Mouse (Mus musculus) R1 (cell line): ENCODE measurements around the gene Gm5294.

Experiments used
- DNase-seq: peaks from one replicate; pipeline ENCODE4 v3.0.0-alpha.2; 2018; ENCODE audit warnings: low read depth, low spot score

Gm5294 gene

DNA sequence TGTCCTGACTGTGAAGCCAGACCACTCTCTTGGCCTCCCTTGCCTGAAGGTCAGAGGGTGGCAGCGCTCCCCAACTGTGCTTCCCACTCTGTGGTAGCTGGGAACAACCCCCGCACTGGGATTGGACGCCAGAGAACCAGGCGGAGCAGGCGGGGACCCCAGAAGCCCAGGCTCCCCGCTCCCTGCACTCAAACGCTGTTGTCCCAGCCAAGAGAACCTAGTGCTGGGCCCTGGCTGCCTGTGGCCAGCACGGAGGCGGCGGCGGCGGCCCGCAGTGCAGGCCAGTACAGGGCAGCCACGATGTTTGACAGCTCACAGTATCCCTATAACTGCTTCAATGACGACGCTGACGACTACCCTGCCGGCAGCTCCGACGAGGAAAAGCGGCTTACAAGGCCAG is at the start of gene Gm5294:
Gene Gm5294 (plus strand): TSS at position 301 of the 400 bp plus-strand sequence.
- DNase-seq, result peak; percentile 16

DNA sequence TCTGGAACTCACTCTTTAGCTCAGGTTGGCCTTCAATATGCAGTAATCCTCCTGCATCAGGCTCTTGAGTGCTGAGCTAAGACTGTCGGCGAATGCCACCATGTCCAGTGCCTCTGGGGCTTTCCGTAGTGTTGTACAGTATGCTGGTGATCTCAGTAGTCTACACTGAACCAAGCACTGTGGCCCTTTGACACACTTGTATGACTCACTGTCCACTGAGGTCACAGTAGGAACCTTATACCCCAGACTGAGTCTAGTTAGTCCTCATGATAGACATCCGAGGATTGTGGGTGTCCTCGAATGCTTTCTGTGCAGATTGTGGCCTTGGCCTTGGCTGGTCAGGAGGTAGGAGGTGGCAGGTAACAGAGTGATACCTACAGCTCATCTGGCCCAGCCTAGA is 44.8 kb upstream of the Gm5294 start:
- DNase-seq, result no peak

DNA sequence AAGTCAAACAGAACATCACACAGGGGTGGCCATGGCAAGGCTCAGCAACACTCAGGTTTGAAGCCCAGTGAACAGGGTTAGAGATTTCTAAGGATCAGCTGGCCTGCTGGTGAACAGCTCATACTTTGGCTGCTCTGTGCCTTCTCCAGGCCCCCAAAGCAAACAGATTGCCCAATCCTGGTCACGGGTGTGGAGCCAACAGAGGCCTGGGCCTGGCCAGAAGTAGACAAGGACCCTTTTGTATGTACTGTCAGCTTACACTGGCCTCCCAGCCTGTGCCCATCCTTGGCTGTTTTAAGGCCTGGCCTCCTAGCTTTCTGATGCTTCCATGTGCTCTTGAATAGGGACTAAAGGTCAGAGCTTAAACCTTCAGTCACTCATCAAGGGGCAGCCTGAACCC is 43.5 kb upstream of the Gm5294 start:
- DNase-seq, result no peak

DNA sequence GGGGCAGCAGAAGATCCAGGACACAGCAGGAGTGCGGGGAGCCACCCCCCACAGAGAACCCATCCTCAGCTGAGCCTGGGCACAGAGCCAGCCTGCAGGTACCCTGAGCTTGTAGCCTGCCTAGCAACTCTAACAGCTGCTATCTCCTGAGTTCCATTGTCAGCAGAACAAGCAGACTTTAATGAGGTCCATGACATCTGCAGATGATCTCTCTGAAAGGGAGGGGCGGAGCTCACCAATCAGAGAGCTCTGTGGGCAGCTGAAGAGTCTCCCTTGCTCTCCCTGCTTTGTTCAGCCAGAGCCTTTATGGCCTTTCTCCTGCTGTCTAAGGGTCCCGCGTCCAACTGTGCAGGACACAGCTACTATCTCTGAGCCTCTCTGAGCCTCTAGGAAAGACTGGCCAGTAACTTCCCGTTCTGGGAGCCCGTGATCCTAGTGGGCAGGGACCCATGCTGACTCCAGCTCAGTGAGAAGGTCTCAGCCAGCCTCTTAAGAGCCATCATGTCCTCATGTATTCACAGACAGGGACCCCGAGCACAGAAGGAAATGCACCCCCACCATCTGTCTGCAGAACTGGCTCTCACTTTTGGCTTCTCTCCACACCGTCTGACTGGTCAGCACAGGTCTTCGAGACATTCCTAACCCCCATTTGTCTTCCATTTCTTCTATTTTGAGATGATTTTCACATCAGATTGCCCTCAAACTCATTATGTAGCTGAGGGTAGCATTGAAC is 41.0 kb upstream of the Gm5294 start:
- no peak for DNase-seq

DNA sequence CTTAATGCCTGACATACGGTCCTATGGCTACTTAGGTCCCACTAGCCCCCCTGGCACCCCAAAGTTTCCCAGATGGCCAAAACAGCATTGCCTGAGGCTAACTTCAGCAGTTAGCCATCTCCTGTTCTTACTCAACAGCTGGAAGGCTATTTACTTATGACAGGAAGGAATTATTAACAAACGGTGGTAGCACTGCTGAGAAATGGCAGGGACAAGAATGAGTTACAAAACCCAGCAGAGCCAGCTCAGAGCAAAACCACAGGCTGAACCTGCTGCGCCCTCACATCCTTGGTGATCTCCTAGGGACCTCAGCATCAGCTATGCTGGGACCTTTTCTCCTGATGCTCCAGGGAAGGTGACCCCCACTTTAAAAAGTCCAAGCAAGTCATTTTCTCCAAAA is 40.2 kb upstream of the Gm5294 start:
- DNase-seq, result no peak

DNA sequence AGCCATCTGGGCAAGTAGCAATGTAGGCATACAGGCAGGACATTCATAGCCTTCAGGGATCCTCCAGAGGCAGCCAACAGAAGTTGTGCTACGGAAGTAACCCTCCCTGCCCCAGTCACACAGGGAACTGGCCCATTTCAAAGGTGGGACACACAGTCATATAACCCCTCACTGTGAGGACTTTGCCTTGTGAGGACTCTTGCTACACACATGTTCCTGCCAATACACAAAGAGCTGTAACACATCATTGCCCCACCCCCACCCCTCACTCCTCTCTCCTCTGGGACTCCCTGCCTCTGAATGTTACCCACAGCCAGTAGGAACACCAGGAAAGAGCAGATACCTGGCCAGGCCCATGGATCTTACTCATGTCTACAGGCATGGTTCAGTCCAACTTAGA is 37.2 kb upstream of the Gm5294 start:
- no peak for DNase-seq

DNA sequence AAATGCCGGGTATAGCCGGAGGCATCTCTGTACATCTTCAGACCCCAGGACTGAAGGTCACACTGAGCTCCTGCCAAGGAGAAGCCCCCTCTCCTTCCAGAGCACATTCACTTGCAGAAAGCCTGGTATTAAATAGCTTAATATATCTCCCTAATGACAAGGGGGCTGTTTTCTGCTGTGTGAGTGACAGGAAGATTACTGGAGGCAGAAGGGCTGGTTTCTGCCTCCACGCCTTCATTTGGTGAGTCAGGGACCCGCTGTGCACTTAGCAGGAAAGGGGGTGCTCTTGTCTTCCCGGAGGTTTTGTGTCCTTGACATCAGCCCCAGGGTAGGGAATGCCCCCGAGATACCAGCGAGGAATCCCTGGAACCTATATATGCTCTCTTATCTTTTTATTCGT is 36.7 kb upstream of the Gm5294 start:
- DNase-seq, result no peak

DNA sequence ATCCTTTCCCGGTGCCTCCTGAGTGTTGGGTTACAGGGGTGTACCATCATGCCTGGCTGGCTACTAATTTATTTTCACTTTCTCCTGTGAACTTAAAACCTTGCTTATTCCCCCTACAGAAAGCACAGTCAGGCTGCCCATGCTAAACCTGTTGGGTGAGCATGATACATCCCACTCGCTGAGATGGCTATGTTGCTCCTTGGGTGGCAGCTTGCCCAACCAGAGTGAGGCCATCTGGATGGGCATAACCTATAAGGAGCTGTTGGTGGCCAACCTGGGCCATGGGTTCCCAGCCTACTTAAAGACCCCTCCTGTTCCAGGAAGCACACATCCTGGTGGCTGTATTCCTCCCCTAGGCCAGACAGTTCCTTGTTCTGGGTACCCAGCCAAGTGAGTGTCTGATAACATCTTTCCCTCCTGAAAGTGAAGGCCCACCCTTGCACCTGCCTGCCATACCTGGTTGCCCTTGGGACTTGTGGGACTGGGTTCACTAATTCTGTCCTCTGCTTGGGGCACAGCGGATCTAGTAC is 33.8 kb upstream of the Gm5294 start:
- DNase-seq, result no peak

DNA sequence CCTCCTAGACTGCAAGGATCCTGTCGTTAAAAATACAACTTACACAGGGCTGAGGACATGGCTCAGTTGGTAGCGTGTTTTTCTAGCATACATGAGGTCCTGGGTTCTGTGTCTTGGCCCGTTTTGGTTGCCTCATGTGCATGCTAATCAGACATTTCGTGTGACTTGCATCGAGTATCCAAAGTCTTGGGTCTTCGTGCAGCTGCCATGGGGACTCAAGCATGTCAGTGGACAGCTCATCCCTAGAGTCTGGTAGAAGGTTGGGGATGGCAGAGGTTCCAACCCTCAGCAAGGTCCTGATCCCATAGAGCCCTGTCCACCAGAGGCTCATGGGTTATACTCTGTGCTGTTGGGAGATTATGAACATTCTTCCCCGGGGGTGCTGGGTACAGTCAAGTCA is 32.2 kb upstream of the Gm5294 start:
- DNase-seq, result no peak

DNA sequence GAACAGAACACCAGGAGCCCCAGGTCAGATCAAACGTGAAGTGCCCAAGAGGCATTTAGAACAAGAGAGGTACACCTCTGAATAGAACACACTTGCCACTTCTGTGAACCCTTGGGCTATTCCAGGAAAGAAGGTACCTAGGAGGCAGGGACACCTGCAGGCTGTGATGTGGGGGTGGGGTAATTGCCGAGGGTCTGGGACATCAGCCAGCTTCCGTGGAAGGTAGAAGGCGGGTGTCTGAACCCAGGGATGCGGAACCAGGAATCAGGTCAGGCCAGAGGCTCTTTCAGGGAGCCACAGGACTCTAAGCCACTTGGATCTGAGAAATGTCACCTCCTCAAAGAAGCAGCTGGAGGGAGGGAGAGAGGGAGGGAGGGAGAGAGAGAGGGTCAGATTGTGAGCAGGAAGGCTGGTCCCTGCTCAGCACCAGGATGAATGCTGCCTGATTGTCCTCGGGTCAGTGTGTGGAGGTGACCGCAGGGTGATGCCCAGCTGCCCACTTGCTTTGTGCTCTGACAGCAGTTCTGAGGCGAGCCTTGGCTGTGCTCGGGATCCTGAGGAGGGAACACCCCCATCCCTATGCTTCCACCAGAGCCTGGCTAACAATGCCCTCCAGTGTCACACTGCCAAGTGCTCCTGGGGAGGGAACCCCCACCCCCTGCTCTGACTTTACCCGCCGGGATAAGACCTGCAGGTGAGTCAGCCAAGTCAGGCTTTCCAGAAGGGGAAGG is 31.2 kb upstream of the Gm5294 start:
- DNase-seq, result no peak

DNA sequence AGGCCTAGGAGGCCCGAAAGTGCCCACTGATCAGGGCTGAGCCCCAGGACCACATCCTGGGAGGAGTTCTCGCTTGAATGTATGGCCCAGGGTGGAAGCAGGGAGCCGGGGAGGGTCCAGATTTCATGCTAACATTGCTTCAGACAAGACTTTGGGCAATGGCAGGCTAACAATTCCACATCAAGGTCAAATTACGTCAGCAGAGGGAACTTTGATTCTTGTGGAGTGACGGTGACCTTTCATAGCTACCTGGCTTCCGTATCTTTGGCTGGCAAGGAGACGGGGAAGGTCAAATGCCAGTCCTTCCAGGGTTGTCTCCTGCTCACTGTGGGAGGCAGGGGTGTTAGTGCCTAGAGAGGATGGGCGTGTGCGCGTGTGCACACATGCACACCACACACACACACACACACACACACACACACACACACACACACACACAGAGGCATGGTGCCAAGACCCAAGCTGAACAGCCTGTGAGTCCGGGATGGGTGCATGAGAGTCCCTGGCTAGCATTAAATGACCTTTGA is 28.9 kb upstream of the Gm5294 start:
- no peak for DNase-seq

DNA sequence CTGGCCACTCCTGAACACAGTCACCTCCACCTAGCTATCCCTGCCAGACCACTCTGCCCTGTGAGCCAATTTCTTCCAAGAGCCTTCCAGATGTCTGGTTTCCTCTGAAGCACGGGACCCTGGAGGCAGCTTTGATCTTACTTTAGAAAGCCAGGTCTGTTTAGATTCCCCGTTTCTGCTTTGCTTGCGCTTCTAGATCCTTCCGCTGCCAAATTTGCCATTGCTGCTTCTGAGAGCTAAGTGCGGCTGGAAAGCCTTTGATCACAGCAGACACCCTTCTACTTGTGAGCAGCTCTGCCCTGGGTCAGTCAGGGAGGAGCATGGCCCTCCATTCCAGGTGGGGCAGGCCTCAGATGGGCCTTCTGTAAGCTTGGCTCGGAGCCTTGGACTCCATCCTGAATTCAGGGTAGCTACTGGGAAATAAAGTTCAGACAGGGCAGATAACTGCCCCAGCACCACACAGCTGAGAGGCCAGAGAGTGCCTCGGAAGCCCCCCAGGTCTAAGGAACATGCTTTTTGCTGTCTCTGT is 18.2 kb upstream of the Gm5294 start:
- DNase-seq, result no peak

DNA sequence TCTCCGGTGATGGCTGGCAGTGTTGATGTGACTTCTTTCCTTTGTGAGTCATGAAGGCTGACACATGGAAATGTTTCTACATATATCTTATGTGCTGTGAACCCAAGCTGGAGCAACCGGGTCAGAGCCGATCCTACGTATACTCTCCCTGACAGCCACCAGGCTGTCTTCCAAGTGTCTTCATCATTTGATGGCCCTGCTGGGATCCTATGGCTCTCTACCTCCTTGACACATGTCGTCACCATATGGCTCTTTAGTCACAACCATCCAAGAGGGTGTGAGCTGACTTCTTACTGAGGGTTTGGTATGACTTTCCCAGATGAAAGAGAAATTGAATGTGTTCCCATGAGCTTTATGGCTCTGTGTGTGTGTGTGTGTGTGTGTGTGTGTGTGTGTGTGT is 15.6 kb upstream of the Gm5294 start:
- no peak for DNase-seq

DNA sequence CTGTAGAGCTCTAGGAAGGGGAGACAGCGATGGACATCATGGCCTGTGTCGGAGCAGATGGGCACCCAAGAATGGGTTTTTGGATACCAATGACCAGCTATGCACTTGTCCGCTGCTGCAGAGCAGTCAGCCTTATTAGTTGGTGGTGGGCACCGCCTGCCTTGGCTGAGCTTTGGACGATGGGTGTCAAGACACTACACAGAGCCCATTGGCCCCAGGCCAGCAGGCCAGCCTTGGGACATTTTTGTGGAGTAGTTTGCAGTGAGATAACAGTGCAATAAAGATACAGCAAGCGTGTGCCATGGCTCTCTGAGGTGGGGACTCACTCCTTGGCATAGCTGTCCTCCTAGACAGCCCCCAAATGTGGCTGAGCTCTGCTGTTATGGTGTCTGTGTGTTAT is 10.1 kb upstream of the Gm5294 start:
- DNase-seq, result no peak

DNA sequence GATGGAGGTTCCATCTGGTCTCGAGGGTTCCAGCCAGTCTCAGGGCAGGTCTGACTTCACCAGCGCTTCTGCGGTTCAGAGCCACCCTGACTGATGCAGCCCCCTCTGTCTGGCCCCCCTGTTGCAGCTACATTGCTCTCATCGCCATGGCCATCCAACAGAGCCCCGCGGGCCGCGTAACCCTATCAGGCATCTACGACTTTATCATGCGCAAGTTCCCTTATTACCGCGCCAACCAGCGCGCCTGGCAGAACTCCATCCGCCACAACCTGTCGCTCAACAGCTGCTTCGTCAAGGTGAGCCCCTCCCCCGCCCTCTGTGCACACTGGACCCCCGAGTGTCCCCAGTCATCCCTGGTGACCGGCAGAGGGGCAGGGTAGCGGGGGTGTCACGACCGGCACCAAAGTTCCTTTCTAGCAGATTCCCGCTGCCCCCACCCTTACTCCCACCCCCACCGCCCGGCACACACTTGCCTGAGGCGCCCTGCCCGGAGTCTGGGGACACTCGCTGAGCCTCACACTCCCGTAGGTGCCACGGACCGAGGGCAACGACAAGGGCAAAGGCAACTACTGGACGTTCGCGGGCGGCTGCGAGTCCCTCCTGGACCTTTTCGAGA is 945 bp downstream of the Gm5294 start:
- peak; percentile 25 for DNase-seq

DNA sequence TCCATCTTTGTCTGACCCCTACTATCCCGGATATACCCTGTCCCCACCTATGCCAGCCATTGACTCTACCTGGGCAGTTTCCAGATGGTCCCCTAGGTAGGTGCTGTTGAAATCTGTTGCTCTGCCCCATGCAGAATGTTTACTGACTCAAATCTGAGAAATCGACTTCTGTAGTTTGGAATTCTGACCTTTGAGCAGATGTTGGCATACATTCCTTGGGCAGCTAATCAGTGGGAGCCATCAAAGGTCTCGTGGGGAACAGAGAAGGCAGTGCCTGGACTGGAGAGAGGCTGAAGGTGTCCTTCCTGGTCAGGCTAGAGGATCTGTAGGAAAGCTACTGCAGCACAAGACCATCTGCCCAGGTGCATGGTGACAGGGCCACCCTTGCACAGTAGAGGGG is 5.2 kb downstream of the Gm5294 start:
- DNase-seq, result no peak

DNA sequence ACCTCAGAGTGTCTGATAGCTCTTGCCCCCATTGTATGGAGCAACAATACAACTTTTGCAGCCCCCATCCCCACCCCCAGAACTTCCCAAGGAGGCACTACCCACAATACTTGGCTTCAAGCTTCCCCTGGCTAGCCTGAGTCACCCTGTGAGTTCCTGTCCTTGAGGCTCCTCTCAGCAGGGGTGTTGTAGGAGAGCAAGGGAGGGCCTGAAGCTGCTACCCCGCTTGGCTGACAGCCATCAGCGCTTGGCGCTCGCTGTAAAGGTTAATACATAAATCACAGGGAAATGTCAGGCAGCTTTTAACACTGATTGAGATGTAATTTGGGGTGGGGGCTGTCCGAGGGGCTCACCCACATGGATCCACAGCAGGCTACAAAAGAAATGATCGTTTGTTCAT is 13.5 kb downstream of the Gm5294 start:
- DNase-seq, result no peak

DNA sequence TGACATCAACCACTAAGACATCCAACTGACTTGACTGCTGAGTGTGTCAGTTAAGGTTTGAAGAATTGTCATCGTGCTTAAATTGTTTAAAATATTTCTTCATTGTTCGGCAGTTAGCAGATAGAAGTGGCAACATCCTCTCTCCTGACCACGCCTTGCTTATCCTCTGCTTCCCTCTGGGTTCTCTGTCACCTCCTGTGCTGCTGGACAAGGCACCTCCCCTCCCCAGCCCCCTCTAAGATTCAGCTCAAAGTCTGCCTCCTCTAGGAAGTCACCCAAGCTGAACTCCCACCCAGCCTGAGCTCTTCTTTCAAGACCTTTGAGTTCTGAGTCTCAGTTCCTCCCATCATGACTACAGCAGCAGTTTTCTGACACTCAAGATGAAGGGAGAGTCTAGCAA is 15.0 kb downstream of the Gm5294 start:
- DNase-seq, result no peak

DNA sequence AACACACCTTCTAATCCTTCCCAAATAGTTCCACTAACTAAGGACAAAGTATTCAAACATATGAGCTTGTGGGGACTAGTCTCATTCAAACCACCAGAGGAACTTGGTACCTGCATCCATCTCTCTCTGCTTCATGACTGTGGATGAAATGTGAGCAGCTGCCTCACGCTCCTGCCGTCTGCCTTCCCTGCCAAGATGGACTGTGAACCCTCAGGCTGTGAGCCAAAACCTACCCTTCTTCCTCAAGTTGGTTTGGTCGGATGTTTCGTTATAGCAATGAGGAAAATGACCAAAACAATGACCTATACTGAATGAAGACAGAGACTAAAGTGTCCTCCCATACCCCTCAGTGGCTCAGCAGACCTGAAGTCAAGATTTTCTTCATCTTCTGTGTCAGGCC is 21.1 kb downstream of the Gm5294 start:
- no peak for DNase-seq

DNA sequence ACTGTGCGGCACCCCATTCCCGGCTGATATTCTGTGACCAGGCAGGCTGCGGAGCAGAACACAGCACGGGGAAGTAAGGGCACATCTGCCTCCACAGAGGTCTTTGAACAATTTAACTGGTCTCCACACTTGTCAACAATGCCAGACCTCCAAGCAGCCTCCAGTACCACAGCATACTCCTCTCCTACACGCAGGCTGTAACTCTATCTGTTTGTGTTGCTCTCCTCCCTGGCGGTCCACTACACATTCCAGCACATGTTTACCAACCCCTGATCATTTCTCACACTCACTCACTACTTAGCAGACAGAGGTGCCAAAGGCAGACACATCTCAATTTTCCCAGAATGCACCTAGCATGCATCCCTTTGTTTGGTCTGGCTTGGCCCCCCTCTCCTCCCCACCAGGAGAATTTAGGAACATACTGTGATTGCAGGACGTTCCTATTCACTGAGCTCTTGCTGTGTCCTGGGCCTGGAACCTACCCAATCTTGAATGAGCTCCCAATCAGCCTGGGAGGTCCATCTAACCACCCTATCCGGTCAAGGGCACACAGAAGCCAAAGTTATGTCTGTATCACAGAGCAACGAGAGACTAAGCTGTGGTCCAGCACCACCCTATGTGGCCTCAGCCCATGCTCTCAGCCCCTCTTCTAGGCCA is 23.4 kb downstream of the Gm5294 start:
- no peak for DNase-seq

DNA sequence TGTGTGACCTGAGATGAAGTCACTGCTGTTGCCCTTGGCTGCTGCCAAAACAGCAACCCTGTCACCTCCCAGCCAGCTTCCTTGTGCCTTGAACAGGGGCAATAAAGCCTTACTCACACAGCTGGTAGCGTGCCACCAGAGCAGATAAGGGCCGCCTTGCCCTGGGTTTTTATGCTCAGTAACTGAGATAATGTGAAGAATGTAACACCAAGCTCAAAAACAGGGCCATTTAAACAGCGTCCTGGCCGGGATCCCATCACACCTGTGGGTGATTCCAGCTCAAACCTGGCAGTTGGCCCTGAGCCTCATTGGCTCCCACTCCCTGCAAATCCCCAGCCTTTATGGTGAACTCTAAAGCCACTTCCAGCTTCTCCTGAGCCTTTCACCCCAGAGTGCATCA is 26.6 kb downstream of the Gm5294 start:
- no peak for DNase-seq

DNA sequence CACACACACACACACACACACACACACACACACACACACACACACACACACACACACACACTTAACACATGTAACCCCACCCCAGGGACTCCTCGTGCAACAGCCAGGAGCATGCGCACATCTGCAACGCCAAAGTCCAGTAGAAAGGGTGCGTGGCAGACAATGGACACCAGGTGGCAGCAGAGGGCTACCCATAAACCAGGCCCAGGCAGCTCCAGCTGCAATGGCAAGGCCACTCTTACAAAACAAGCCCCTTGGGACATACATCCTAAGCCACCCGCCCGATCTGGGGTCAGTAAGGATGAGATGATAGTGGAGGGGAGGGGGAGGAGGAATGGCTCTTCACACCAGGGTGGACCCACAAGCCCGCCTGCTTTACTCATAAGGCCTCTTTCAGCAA is 28.2 kb downstream of the Gm5294 start:
- DNase-seq, result peak; percentile 82
